Mouse (Mus musculus) liver, postnatal 0 days (tissue): ENCODE results near the gene Atxn1.

ENCODE experiments used
- CTCF ChIP-seq: sonication (generic); IDR thresholded peaks from 2 replicates; pipeline ENCODE4 v1.5.1; 2016; ENCODE audit warnings: antibody characterized with exemption, low read depth
- EP300 ChIP-seq: IDR thresholded peaks from 2 replicates; pipeline ENCODE4 v1.6.1; 2016; ENCODE audit warnings: antibody characterized with exemption, low read depth, mild to moderate bottlenecking

DNA sequence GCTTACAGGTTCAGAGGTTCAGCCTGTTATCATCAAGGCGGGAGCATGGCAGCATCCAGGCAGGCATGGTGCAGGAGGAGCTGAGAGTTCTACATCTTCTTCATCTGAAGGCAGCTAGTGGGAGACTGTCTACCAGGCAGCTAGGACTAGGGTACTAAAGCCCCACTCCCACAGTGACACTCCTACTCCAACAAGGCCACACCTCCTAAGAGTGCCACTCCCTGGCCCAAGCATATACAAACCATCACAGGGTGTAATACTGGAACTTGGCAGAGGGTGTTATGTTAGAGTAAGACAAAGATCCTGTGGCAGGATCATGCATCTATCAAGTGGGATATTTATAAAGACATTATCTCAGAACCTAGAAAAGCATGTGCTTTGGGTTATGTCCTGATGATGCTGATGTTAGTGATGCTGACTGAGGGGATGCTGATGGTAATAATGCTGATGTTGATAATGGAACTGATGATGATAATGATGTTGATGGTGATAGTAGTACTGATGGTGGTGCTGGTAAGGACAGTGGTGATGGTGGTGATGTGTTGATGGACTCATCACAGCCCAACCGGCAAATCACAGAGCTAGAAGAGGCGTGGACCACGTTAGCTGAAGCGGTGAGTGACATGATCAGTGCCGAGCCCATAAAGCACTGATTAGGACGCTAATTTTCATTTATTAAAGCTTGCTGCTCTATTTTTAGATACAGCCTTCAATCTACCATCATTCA lies 142.9 kb downstream of the Atxn1 start:
- TF ChIP-seq CTCF: no peak
- no peak for TF ChIP-seq EP300
